ENCODE assay signal across 26 mouse cellular contexts in genomic region chr3:108863091-108863490, GRCm38 (mm10). TPM values are rescaled to one million over a fixed set of nuclear protein-coding genes. Genes with fewer than 3 reads are reported as not detected.
DNase-seq lines count a peak whose midpoint lies in the region; ATAC-seq and TF ChIP-seq lines count a peak whose summit lies in the region.
"Had no signal": no experiment of that assay in that cellular context is flagged by ENCODE, and none has a peak within 500 bp of the region (broad histone marks: within the 10 kb centered on the region; RNA-seq: fewer than 3 reads in every experiment).

No protein-coding gene starts in this region.

- H3K4me3 ChIP-seq in olfactory bulb, adult 2 months (ENCODE audit: insufficient read depth, low read depth, low read length): no peak overlapping the region
- H3K4me3 ChIP-seq: gastrocnemius, adult 2 months; hindbrain, embryonic 12.5 days; hindbrain, embryonic 15.5 days had no signal

- CTCF ChIA-PET in Patski (lab: Charles Lee): interaction anchor here (3.2 kb wide), 1 partner anchor 11 kb away, joined by 10 read pairs; no protein-coding TSS in a partner anchor

- TF ChIP-seq CTCF in Patski (IDR thresholded peaks at IDR 0.05): no peak
- no peak for TF ChIP-seq CTCF in olfactory bulb, adult 2 months (IDR thresholded peaks at IDR 0.05; ENCODE audit: insufficient read depth, low read depth, low read length)

- H3K27me3 ChIP-seq in Patski: no peaks in the 10 kb centered on the region
- H3K27me3 ChIP-seq: hindbrain, embryonic 12.5 days; hindbrain, embryonic 15.5 days had no signal

- H3K27ac ChIP-seq in olfactory bulb, adult 2 months (ENCODE audit: insufficient read depth, low read depth, low read length): peak overlapping the region; percentile 51; the same call in 1 of the 2 replicates
- H3K27ac ChIP-seq: gastrocnemius, adult 2 months; hindbrain, embryonic 12.5 days; hindbrain, embryonic 15.5 days had no signal

- peaks cover 13% of the 10 kb centered on the region; the same call in 1 of the 2 replicates for H3K4me1 ChIP-seq in olfactory bulb, adult 2 months (ENCODE audit: control insufficient read depth, insufficient read depth, low read length)

- in situ Hi-C loops in Patski (cut with MboI; ENCODE audit: low pct_unique_long_range_greater_than_20kb): no loop called here

- POLR2A ChIA-PET in Patski (lab: Charles Lee): interaction anchor here (0.7 kb wide), 1 partner anchor 56 kb away, joined by 4 read pairs; no protein-coding TSS in a partner anchor

- ATAC-seq in Patski: peak; percentile 10
- ATAC-seq: activated CD4-positive, CD25-positive, alpha-beta regulatory T cell, adult 4 months; CD4-positive, CD25-positive, alpha-beta regulatory T cell, adult 4 months; forebrain, embryonic 14.5 days; forebrain, postnatal 0 days had no signal

- WGBS in olfactory bulb, adult 2 months: 29% methylated on average over 10 of the region's 10 CpGs

- TF ChIP-seq POLR2A in olfactory bulb, adult 2 months (IDR thresholded peaks at IDR 0.05; ENCODE audit: insufficient read depth, low read depth, low read length): no peak

- peak; percentile 92 for DNase-seq in 3T3-L1 (ENCODE audit: low read depth, low spot score)
- peak; percentile 23 for DNase-seq in MN1 (ENCODE audit: low spot score)
- peak; percentile 61 for DNase-seq in Patski (ENCODE audit: low read depth, low spot score)
- DNase-seq in kidney, adult 8-10 months: no peak
- no peak for DNase-seq in urinary bladder, postnatal 14 days (ENCODE audit: low spot score)
- DNase-seq in retina, embryonic 14.5 days (ENCODE audit: low spot score): no peak
- DNase-seq: adrenal gland, adult 8-10 months; adrenal gland, postnatal 25 days; B cell, adult 2 months; cerebellum, adult 18-20 months; cerebellum, adult 9-10 months; cerebellum, postnatal 14 days; forebrain, postnatal 0 days; gastrocnemius, adult 2 months; gastrocnemius, postnatal 14 days; heart, adult 11 months had no signal

RNA-seq across cellular contexts. Expression of gene Stxbp3, which starts 22.8 kb away (rescaled TPM):
- polyA plus RNA-seq in Patski (2021): 60.3 TPM
- not detected in 2 replicates for polyA plus RNA-seq in olfactory bulb, adult 2 months (2012; ENCODE audit: insufficient read depth, insufficient read length, low replicate concordance, missing spikeins)

RNA-seq across cellular contexts. Expression of gene Fndc7, which starts 26.7 kb away (rescaled TPM):
- 0.10 TPM for polyA plus RNA-seq in Patski (2021)
- polyA plus RNA-seq in olfactory bulb, adult 2 months (2012; ENCODE audit: insufficient read depth, insufficient read length, low replicate concordance, missing spikeins): not detected in 2 replicates
- polyA plus RNA-seq: embryonic facial prominence, embryonic 11.5 days; forebrain, embryonic 11.5 days; forebrain, embryonic 14.5 days; forebrain, postnatal 0 days; heart, embryonic 11.5 days; heart, postnatal 0 days had no signal

RNA-seq across cellular contexts. Expression of gene Prpf38b, which starts 48.4 kb away (rescaled TPM):
- polyA plus RNA-seq in Patski (2021): 115 TPM
- polyA plus RNA-seq in olfactory bulb, adult 2 months (2012; ENCODE audit: insufficient read depth, insufficient read length, low replicate concordance, missing spikeins): not detected in 2 replicates

Comparison
In these comparisons a context has a peak if more than half of its experiments do, and no peak if none do; other contexts are left out.
1. DNase-seq: peak in 3T3-L1 (single experiment), MN1 (single experiment) and Patski (single experiment); none in kidney, adult 8-10 months (0 of 2), urinary bladder, postnatal 14 days (single experiment) and retina, embryonic 14.5 days (single experiment).